Mouse (Mus musculus) olfactory bulb, adult 2 months (tissue): Measurements from ENCODE around the gene Uvrag. TPM values are rescaled to one million over a fixed set of nuclear protein-coding genes. Genes with fewer than 3 reads are reported as not detected.

Experiments
- H3K27ac ChIP-seq: fragments of 200-500 bp; 2 replicates; pipeline ENCODE4 v1.5.1; 2012; ENCODE audit warnings: low read depth, low read length; ENCODE audit not compliant: insufficient read depth
- H3K4me1 ChIP-seq: fragments of 200-500 bp; 2 replicates; pipeline ENCODE4 v1.6.1; 2012; ENCODE audit warnings: low read length; ENCODE audit not compliant: control insufficient read depth, insufficient read depth
- H3K4me3 ChIP-seq: fragments of 200-500 bp; 2 replicates; pipeline ENCODE4 v1.5.1; 2012; ENCODE audit warnings: mild to moderate bottlenecking, low read depth, low read length, moderate library complexity; ENCODE audit not compliant: insufficient read depth
- CTCF ChIP-seq: fragments of 200-500 bp; IDR thresholded peaks from 2 replicates; pipeline ENCODE4 v1.5.1; 2012; ENCODE audit warnings: low read depth, mild to moderate bottlenecking, low read length, moderate library complexity; ENCODE audit not compliant: insufficient read depth
- POLR2A ChIP-seq: fragments of 200-500 bp; IDR thresholded peaks from 2 replicates; pipeline ENCODE4 v1.6.1; 2012; ENCODE audit warnings: mild to moderate bottlenecking, low read depth, low read length, moderate library complexity; ENCODE audit not compliant: insufficient read depth
- WGBS: fragments of 180-500 bp; shearing (Covaris S2); methylation state at CpG from one replicate; pipeline ENCODE4 v1.1.7; 2018; 5-methylcytosine and 5-hydroxymethylcytosine counted together
- polyA plus RNA-seq: library from polyadenylated mRNA; stranded (reverse); fragments of >200 nt; gene quantifications from 2 replicates; pipeline ENCODE4 v1.2.4, GENCODE M21; 2012; ENCODE audit warnings: low replicate concordance; ENCODE audit not compliant: missing spikeins, insufficient read depth, insufficient read length

Uvrag gene
- polyA plus RNA-seq, result not detected in 2 replicates

GRCm38 (mm10) chr7:99140984-99141918 is at the start of gene Uvrag:
Uvrag (minus strand) TSS chr7:99141141.
- Histone ChIP-seq H3K27ac (peak within 1 kb of the TSS; percentile 66), H3K4me1 (peaks cover 8% of the 10 kb centered on the region), H3K4me3 (peak within 1 kb of the TSS; percentile 79)
- under 1% methylated on average over 51 of the region's 51 CpGs for WGBS
- TF ChIP-seq POLR2A (peak; percentile 80), CTCF (no peak)

- no peak overlapping the region for H3K4me3 ChIP-seq
- no peak for TF ChIP-seq POLR2A
- no peak for TF ChIP-seq CTCF
- no peak overlapping the region for H3K27ac ChIP-seq
- 90% methylated on average over 5 of the region's 5 CpGs for WGBS
- no peaks in the 10 kb centered on the region for H3K4me1 ChIP-seq
Measured at GRCm38 (mm10) chr7:99189885-99190284, 48.9 kb upstream of the Uvrag start.

- Histone ChIP-seq H3K4me1 (no peaks in the 10 kb centered on the region), H3K27ac (no peak overlapping the region), H3K4me3 (no peak overlapping the region)
- no peak for TF ChIP-seq POLR2A
- no peak for TF ChIP-seq CTCF
- WGBS, result 87% methylated on average over 6 of the region's 6 CpGs
Measured at GRCm38 (mm10) chr7:99188630-99189029, 47.7 kb upstream of the Uvrag start.

GRCm38 (mm10) chr7:99187451-99187850 is 46.5 kb upstream of the Uvrag start:
- 86% methylated on average over 5 of the region's 5 CpGs for WGBS
- no peak overlapping the region for H3K27ac ChIP-seq
- peaks cover 2% of the 10 kb centered on the region; the same call in 1 of the 2 replicates for H3K4me1 ChIP-seq
- TF ChIP-seq POLR2A (no peak), CTCF (no peak)
- H3K4me3 ChIP-seq, result no peak overlapping the region

- Histone ChIP-seq H3K4me3 (no peak overlapping the region), H3K27ac (no peak overlapping the region), H3K4me1 (peaks cover 9% of the 10 kb centered on the region)
- TF ChIP-seq POLR2A, result no peak
- no peak for TF ChIP-seq CTCF
- 92% methylated on average over 3 of the region's 3 CpGs for WGBS
Measured at GRCm38 (mm10) chr7:99185405-99185804, 44.5 kb upstream of the Uvrag start.

GRCm38 (mm10) chr7:99183751-99184150 is 42.8 kb upstream of the Uvrag start:
- no peak overlapping the region for H3K27ac ChIP-seq
- H3K4me3 ChIP-seq, result no peak overlapping the region
- TF ChIP-seq CTCF, result no peak
- no peak for TF ChIP-seq POLR2A
- H3K4me1 ChIP-seq, result peaks cover 16% of the 10 kb centered on the region
- 76% methylated on average over 6 of the region's 6 CpGs for WGBS

- under 1% methylated on average over 63 of the region's 63 CpGs for WGBS
- Histone ChIP-seq H3K4me1 (peaks cover 19% of the 10 kb centered on the region), H3K4me3 (peak within 1 kb of the TSS; percentile 79), H3K27ac (peak within 1 kb of the TSS; percentile 85)
- TF ChIP-seq CTCF, result no peak
- peak; percentile 100 for TF ChIP-seq POLR2A
Measured at GRCm38 (mm10) chr7:99182432-99183172, 41.7 kb upstream of the Uvrag start, which contains the start of gene Dgat2. Dgat2 (minus strand) TSS chr7:99182719.

GRCm38 (mm10) chr7:99181619-99182431 is 40.9 kb upstream of the Uvrag start:
- no peak for TF ChIP-seq CTCF
- no peak for TF ChIP-seq POLR2A
- Histone ChIP-seq H3K4me1 (peaks cover 25% of the 10 kb centered on the region), H3K27ac (peak overlapping the region; percentile 59), H3K4me3 (peak overlapping the region; percentile 79)
- 20% methylated on average over 14 of the region's 14 CpGs for WGBS
